Mouse (Mus musculus): Measurements from ENCODE around the gene B4galt4.

The B4galt4 gene

DNA sequence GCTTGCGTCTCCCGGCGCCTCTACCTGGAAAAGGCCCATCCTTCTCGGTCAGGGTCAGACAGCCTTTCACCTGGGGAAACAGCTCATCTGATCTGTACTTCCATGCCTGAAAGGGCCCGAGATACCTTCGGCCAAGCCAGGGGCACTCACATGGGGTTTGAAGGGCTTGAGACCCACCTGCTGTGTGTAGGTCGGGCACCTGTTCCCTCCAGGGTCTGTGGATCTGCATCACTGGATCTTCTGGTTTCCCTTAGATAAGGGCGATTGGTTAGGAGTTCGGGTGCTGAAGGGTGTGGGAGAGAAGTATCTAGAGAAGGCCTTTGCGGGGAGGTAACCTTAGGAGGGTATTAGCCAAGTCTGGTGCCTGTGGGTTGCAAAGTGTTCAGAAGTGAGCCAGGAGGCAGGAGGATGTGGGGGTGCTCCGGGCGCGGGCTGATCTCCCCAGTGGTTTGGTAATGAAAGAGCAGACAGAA lies 631 bp downstream of the B4galt4 start:
- TF ChIP-seq POU5F1 (IDR thresholded peaks at IDR 0.05; ENCODE audit: borderline replicate concordance, low read length), result no peak
- no peak for TF ChIP-seq CTCF (conservative IDR thresholded peaks at IDR 0.05; ENCODE audit: low read length)
- TF ChIP-seq NANOG (IDR thresholded peaks at IDR 0.05; ENCODE audit: borderline replicate concordance, low read length), result no peak
- no peaks in the 10 kb centered on the region for H3K9me3 ChIP-seq (ENCODE audit: low read length)
- H3K27me3 ChIP-seq (ENCODE audit: insufficient read depth, low read length), result peaks cover 35% of the 10 kb centered on the region
- H3K4me1 ChIP-seq (replicated peaks; ENCODE audit: low read depth, low read length), result peaks cover 9% of the 10 kb centered on the region; the same call in 1 of the 2 replicates
- H3K4me3 ChIP-seq (replicated peaks; ENCODE audit: low read length), result peak overlapping the region; percentile 85
- no peaks in the 10 kb centered on the region for H3K36me3 ChIP-seq (ENCODE audit: insufficient read depth, low read length)

GRCm38 (mm10) chr16:38743941-38744673 lies 2.0 kb downstream of the B4galt4 start:
- TF ChIP-seq NANOG (IDR thresholded peaks at IDR 0.05; ENCODE audit: borderline replicate concordance, low read length) (no peak), POU5F1 (IDR thresholded peaks at IDR 0.05; ENCODE audit: borderline replicate concordance, low read length) (no peak), CTCF (conservative IDR thresholded peaks at IDR 0.05; ENCODE audit: low read length) (no peak)
- H3K4me3 ChIP-seq (replicated peaks; ENCODE audit: low read length), result no peak overlapping the region
- no peaks in the 10 kb centered on the region for H3K36me3 ChIP-seq (ENCODE audit: insufficient read depth, low read length)
- H3K4me1 ChIP-seq (replicated peaks; ENCODE audit: low read depth, low read length), result peaks cover 9% of the 10 kb centered on the region; the same call in 1 of the 2 replicates
- peaks cover 35% of the 10 kb centered on the region for H3K27me3 ChIP-seq (ENCODE audit: insufficient read depth, low read length)
- H3K9me3 ChIP-seq (ENCODE audit: low read length), result no peaks in the 10 kb centered on the region

DNA sequence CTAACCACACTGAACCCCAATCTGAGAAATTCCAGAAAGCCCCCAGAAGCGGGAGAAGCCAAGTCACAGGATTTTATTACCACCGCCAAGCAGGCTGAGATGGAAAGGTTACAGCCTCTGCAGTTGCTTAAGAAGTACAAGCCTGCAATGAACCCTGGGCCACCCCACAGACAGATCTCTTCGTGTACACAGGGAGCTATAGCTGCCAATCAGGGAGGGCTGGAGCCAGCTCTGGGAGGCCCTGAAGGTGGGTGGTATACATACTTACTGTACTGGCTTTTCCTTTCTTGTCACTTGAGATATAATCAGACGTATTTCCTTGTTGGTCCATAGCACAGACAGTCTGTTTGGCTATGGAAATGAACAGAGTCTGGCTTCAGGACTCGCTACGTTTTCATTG lies 8.7 kb downstream of the B4galt4 start:
- Histone ChIP-seq H3K4me3 (replicated peaks; ENCODE audit: low read length) (no peak overlapping the region), H3K27me3 (ENCODE audit: insufficient read depth, low read length) (peaks cover 5% of the 10 kb centered on the region; the same call in 1 of the 2 replicates), H3K9me3 (ENCODE audit: low read length) (no peaks in the 10 kb centered on the region), H3K4me1 (replicated peaks; ENCODE audit: low read depth, low read length) (no peaks in the 10 kb centered on the region), H3K36me3 (ENCODE audit: insufficient read depth, low read length) (no peaks in the 10 kb centered on the region)
- no peak for TF ChIP-seq NANOG (IDR thresholded peaks at IDR 0.05; ENCODE audit: borderline replicate concordance, low read length)
- TF ChIP-seq POU5F1 (IDR thresholded peaks at IDR 0.05; ENCODE audit: borderline replicate concordance, low read length), result no peak
- TF ChIP-seq CTCF (conservative IDR thresholded peaks at IDR 0.05; ENCODE audit: low read length), result no peak

- Histone ChIP-seq H3K4me1 (replicated peaks; ENCODE audit: low read depth, low read length) (peaks cover 4% of the 10 kb centered on the region), H3K27me3 (ENCODE audit: insufficient read depth, low read length) (peaks cover 5% of the 10 kb centered on the region; the same call in 1 of the 2 replicates), H3K36me3 (ENCODE audit: insufficient read depth, low read length) (no peaks in the 10 kb centered on the region), H3K4me3 (replicated peaks; ENCODE audit: low read length) (no peak overlapping the region), H3K9me3 (ENCODE audit: low read length) (no peaks in the 10 kb centered on the region)
- TF ChIP-seq CTCF (conservative IDR thresholded peaks at IDR 0.05; ENCODE audit: low read length) (no peak), NANOG (IDR thresholded peaks at IDR 0.05; ENCODE audit: borderline replicate concordance, low read length) (no peak), POU5F1 (IDR thresholded peaks at IDR 0.05; ENCODE audit: borderline replicate concordance, low read length) (no peak)
Observed at GRCm38 (mm10) chr16:38753631-38754030, 11.6 kb downstream of the B4galt4 start.

GRCm38 (mm10) chr16:38755452-38756176 lies 13.6 kb downstream of the B4galt4 start:
- Histone ChIP-seq H3K36me3 (ENCODE audit: insufficient read depth, low read length) (no peaks in the 10 kb centered on the region), H3K27me3 (ENCODE audit: insufficient read depth, low read length) (peaks cover 2% of the 10 kb centered on the region; the same call in 1 of the 2 replicates), H3K4me3 (replicated peaks; ENCODE audit: low read length) (no peak overlapping the region), H3K9me3 (ENCODE audit: low read length) (no peaks in the 10 kb centered on the region), H3K4me1 (replicated peaks; ENCODE audit: low read depth, low read length) (peaks cover 4% of the 10 kb centered on the region)
- TF ChIP-seq POU5F1 (IDR thresholded peaks at IDR 0.05; ENCODE audit: borderline replicate concordance, low read length), result no peak
- no peak for TF ChIP-seq CTCF (conservative IDR thresholded peaks at IDR 0.05; ENCODE audit: low read length)
- no peak for TF ChIP-seq NANOG (IDR thresholded peaks at IDR 0.05; ENCODE audit: borderline replicate concordance, low read length)

DNA sequence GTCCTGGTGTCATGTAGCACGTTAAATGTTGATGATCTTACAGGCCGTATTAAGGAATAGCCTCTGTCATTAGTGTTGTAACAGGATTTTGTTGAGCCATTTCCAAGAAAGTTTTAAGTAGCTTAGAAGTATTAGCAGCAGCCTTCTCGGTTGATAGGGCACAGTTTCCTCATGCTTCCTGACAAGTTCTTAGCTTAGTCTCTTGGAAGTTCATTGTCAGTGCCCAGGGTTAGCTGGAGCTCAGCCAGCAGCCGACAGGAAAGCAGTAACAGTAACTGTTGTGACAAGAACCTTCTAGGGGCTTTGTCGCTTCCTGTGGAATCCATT lies 14.1 kb downstream of the B4galt4 start:
- TF ChIP-seq CTCF (conservative IDR thresholded peaks at IDR 0.05; ENCODE audit: low read length) (no peak), POU5F1 (IDR thresholded peaks at IDR 0.05; ENCODE audit: borderline replicate concordance, low read length) (no peak), NANOG (IDR thresholded peaks at IDR 0.05; ENCODE audit: borderline replicate concordance, low read length) (no peak)
- H3K4me1 ChIP-seq (replicated peaks; ENCODE audit: low read depth, low read length), result peaks cover 4% of the 10 kb centered on the region
- H3K27me3 ChIP-seq (ENCODE audit: insufficient read depth, low read length), result peaks cover 2% of the 10 kb centered on the region; the same call in 1 of the 2 replicates
- no peak overlapping the region for H3K4me3 ChIP-seq (replicated peaks; ENCODE audit: low read length)
- no peaks in the 10 kb centered on the region for H3K9me3 ChIP-seq (ENCODE audit: low read length)
- H3K36me3 ChIP-seq (ENCODE audit: insufficient read depth, low read length), result no peaks in the 10 kb centered on the region

DNA sequence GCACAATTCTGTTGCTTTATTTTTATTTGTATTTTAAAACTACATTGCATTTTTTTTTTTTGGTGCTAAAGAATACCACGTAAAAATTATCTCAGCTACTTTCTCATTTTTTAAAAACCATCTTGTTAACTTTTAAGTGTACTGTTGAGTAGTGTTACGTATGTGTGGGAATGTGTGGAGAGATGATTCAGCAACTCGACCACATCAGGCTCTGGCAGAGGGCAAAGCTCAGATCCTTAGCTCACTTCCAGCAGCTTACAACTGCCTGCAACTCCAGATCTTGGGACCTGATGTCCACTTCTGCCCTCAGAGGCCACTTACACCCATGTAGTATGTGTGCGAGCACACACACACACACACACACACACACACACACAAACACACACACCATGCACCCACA lies 14.5 kb downstream of the B4galt4 start:
- TF ChIP-seq NANOG (IDR thresholded peaks at IDR 0.05; ENCODE audit: borderline replicate concordance, low read length) (no peak), CTCF (conservative IDR thresholded peaks at IDR 0.05; ENCODE audit: low read length) (no peak), POU5F1 (IDR thresholded peaks at IDR 0.05; ENCODE audit: borderline replicate concordance, low read length) (no peak)

DNA sequence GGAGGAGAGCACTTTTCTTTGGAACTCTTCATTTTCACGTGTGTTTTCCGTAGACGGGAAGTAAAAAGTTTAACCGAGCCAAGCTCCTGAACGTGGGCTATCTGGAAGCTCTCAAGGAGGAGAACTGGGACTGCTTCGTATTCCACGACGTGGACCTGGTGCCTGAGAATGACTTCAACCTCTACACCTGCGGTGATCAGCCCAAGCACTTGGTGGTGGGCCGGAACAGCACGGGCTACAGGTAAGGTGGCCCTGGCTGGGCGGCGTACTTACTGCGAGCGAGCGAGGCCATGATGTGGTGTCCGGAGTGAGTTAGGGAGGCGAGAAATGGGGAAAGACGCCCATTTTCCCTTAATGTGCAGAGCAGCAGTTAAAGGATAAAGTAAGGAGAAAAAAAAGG lies 15.6 kb downstream of the B4galt4 start:
- H3K36me3 ChIP-seq (ENCODE audit: insufficient read depth, low read length), result no peaks in the 10 kb centered on the region
- H3K9me3 ChIP-seq (ENCODE audit: low read length), result no peaks in the 10 kb centered on the region
- no peak overlapping the region for H3K4me3 ChIP-seq (replicated peaks; ENCODE audit: low read length)
- no peak for TF ChIP-seq POU5F1 (IDR thresholded peaks at IDR 0.05; ENCODE audit: borderline replicate concordance, low read length)
- no peak for TF ChIP-seq NANOG (IDR thresholded peaks at IDR 0.05; ENCODE audit: borderline replicate concordance, low read length)
- TF ChIP-seq CTCF (conservative IDR thresholded peaks at IDR 0.05; ENCODE audit: low read length), result no peak
- no peaks in the 10 kb centered on the region; the same call in 1 of the 2 replicates for H3K27me3 ChIP-seq (ENCODE audit: insufficient read depth, low read length)
- peaks cover 4% of the 10 kb centered on the region for H3K4me1 ChIP-seq (replicated peaks; ENCODE audit: low read depth, low read length)

More for the DNA sequence above, 14.5 kb downstream of the B4galt4 start:
- Histone ChIP-seq H3K4me3 (replicated peaks; ENCODE audit: low read length) (no peak overlapping the region), H3K27me3 (ENCODE audit: insufficient read depth, low read length) (peaks cover 2% of the 10 kb centered on the region; the same call in 1 of the 2 replicates), H3K4me1 (replicated peaks; ENCODE audit: low read depth, low read length) (peaks cover 4% of the 10 kb centered on the region), H3K9me3 (ENCODE audit: low read length) (no peaks in the 10 kb centered on the region), H3K36me3 (ENCODE audit: insufficient read depth, low read length) (no peaks in the 10 kb centered on the region)

Data from E14TG2a.4 (cell line).